Mouse (Mus musculus) heart, embryonic 11.5 days (tissue): ENCODE measurements around the gene Gm26727. TPM values are rescaled to one million over a fixed set of nuclear protein-coding genes. Genes with fewer than 3 reads are reported as not detected.
"Not testable (repeated sequence)": the region's sequence is repeated elsewhere in the genome, so short reads cannot be mapped to it uniquely, and the experiment has no call there.

ENCODE experiments used
- ATAC-seq: fragments of 200-750 bp; cut with Nextera tagmentation; replicated peaks from 2 replicates; pipeline ENCODE4 v1.8.0; 2017; ENCODE audit warnings: moderate library complexity; ENCODE audit not compliant: insufficient number of reproducible peaks, low FRiP score, low TSS enrichment
- H3K27ac ChIP-seq: fragments of 300-500 bp; sonication (generic); 2 replicates; pipeline ENCODE4 v1.5.1; 2014; ENCODE audit warnings: mild to moderate bottlenecking, low read depth, low read length
- H3K27me3 ChIP-seq: fragments of 300-500 bp; sonication (generic); 2 replicates; pipeline ENCODE4 v1.6.1; 2014; ENCODE audit warnings: mild to moderate bottlenecking, low read length, mixed read lengths; ENCODE audit not compliant: control insufficient read depth, insufficient read depth
- H3K36me3 ChIP-seq: fragments of 300-500 bp; sonication (generic); 2 replicates; pipeline ENCODE4 v1.6.1; 2014; ENCODE audit warnings: mild to moderate bottlenecking, low read length, moderate library complexity, mixed read lengths; ENCODE audit not compliant: control insufficient read depth, insufficient read depth
- H3K4me1 ChIP-seq: fragments of 300-500 bp; sonication (generic); 2 replicates; pipeline ENCODE4 v1.6.1; 2014; ENCODE audit warnings: low read length; ENCODE audit not compliant: control insufficient read depth, insufficient read depth
- H3K4me2 ChIP-seq: fragments of 300-500 bp; sonication (generic); 2 replicates; pipeline ENCODE4 v1.6.1; 2014; ENCODE audit warnings: mild to moderate bottlenecking, moderate library complexity
- H3K4me3 ChIP-seq: fragments of 300-500 bp; sonication (generic); 2 replicates; pipeline ENCODE4 v1.5.1; 2014; ENCODE audit warnings: low read depth, low read length
- H3K9ac ChIP-seq: fragments of 300-500 bp; sonication (generic); 2 replicates; pipeline ENCODE4 v1.6.1; 2014; ENCODE audit warnings: mild to moderate bottlenecking, low read depth, low read length, moderate library complexity
- H3K9me3 ChIP-seq: fragments of 300-500 bp; sonication (generic); replicated peaks from 2 replicates; pipeline ENCODE4 v1.6.1; 2016; ENCODE audit warnings: low read length; ENCODE audit not compliant: control insufficient read depth
- WGBS: fragments of 180-500 bp; shearing (Covaris S2); extraction: QIAGEN DNeasy Blood & Tissue Kit; methylation state at CpG from one replicate; pipeline ENCODE4 v1.1.7; 2014; ENCODE audit not compliant: insufficient replicate concordance; 5-methylcytosine and 5-hydroxymethylcytosine counted together
- polyA plus RNA-seq: library from polyadenylated mRNA; unstranded; fragments of >200 nt; fragmentation: Nextera tagmentation; extraction: Ambion mirVana; gene quantifications from 2 replicates; pipeline ENCODE4 v1.2.1, GENCODE M21; 2014

The Gm26727 gene
- polyA plus RNA-seq, 1 experiment from 2014 or later: not detected

- H3K4me3 ChIP-seq: no peak overlapping the region
- ATAC-seq: no peak
- WGBS: 53% methylated on average over 8 of the region's 8 CpGs
Measured at GRCm38 (mm10) chr2:67438309-67438708, 5.3 kb upstream of the Gm26727 start.

GRCm38 (mm10) chr2:67422799-67423198 lies 10.2 kb downstream of the Gm26727 start:
- no peak overlapping the region for H3K27ac ChIP-seq
- no peaks in the 10 kb centered on the region for H3K9me3 ChIP-seq
- no peak for ATAC-seq
- H3K4me2 ChIP-seq: no peak overlapping the region
- no peak overlapping the region for H3K9ac ChIP-seq
- no peak overlapping the region for H3K4me3 ChIP-seq
- 76% methylated on average over 1 of the region's 1 CpGs for WGBS
- H3K4me1 ChIP-seq: no peaks in the 10 kb centered on the region
- no peaks in the 10 kb centered on the region for H3K36me3 ChIP-seq
- H3K27me3 ChIP-seq: no peaks in the 10 kb centered on the region

More at GRCm38 (mm10) chr2:67438309-67438708, 5.3 kb upstream of the Gm26727 start:
- no peaks in the 10 kb centered on the region for H3K36me3 ChIP-seq
- H3K27me3 ChIP-seq: no peaks in the 10 kb centered on the region
- no peak overlapping the region for H3K9ac ChIP-seq
- no peak overlapping the region for H3K4me2 ChIP-seq
- H3K4me1 ChIP-seq: no peaks in the 10 kb centered on the region
- no peak overlapping the region for H3K27ac ChIP-seq
- H3K9me3 ChIP-seq: no peaks in the 10 kb centered on the region

- H3K27ac ChIP-seq: no peak overlapping the region
- ATAC-seq: no peak
- H3K4me3 ChIP-seq: no peak overlapping the region
- H3K27me3 ChIP-seq: no peaks in the 10 kb centered on the region
- H3K36me3 ChIP-seq: no peaks in the 10 kb centered on the region
- H3K4me2 ChIP-seq: no peak overlapping the region
- no peak overlapping the region for H3K9ac ChIP-seq
- no peaks in the 10 kb centered on the region for H3K9me3 ChIP-seq
- no peaks in the 10 kb centered on the region for H3K4me1 ChIP-seq
Measured at GRCm38 (mm10) chr2:67420853-67421252, 12.1 kb downstream of the Gm26727 start.

- not testable (repeated sequence) for H3K9ac ChIP-seq, H3K9me3 ChIP-seq, H3K4me3 ChIP-seq, ATAC-seq, H3K4me2 ChIP-seq, H3K36me3 ChIP-seq, H3K27ac ChIP-seq, H3K27me3 ChIP-seq, H3K4me1 ChIP-seq
- WGBS: no CpG with 5 or more reads among the region's 1 CpGs
Measured at GRCm38 (mm10) chr2:67413425-67413824, 19.6 kb downstream of the Gm26727 start, which contains the start of gene Gm21830. TSS of gene Gm21830 (plus strand) at chr2:67413725.

Other genes with a start within 250 kb of the Gm26727 start
- not detected in 2 replicates for gene Gm21830, start 19.5 kb downstream of the Gm26727 start, polyA plus RNA-seq
- 0.10 and 0.11 TPM in 2 replicates for gene Xirp2, start 12.8 kb upstream of the Gm26727 start, polyA plus RNA-seq
- 4.3 and 4.8 TPM in 2 replicates for gene B3galt1, start 132.7 kb upstream of the Gm26727 start, polyA plus RNA-seq